Mouse (Mus musculus) CH12.LX (cell line): Measurements from ENCODE around the gene Rbks.

Experiments
- CTCF ChIP-seq, 2 experiments: IDR thresholded peaks in 1 of 2; conservative IDR thresholded peaks in 1 of 2; 2 replicates each; pipeline ENCODE4 v1.5.1; 2011 to 2012; ENCODE audit warnings: low read depth in 2 of 2, low read length in 2 of 2, improper control_type of control experiment in 1 of 2, inconsistent platforms in 1 of 2, mild to moderate bottlenecking in 1 of 2, moderate library complexity in 1 of 2
- ETS1 ChIP-seq: conservative IDR thresholded peaks from 2 replicates; pipeline ENCODE4 v1.6.1; 2012; ENCODE audit warnings: low read depth, mild to moderate bottlenecking, inconsistent platforms, low read length, improper control_type of control experiment, moderate library complexity
- NRF1 ChIP-seq: IDR thresholded peaks from 2 replicates; pipeline ENCODE4 v1.6.1; 2014; ENCODE audit warnings: low read depth, mild to moderate bottlenecking, inconsistent platforms, low read length, improper control_type of control experiment, moderate library complexity
- POLR2AphosphoS2 ChIP-seq: IDR thresholded peaks from 2 replicates; pipeline ENCODE4 v1.6.1; 2011; ENCODE audit warnings: low read depth, low read length, improper control_type of control experiment
- RAD21 ChIP-seq: IDR thresholded peaks from 2 replicates; pipeline ENCODE4 v1.6.1; 2011; ENCODE audit warnings: low read depth, mild to moderate bottlenecking, low read length, improper control_type of control experiment, moderate library complexity
- RCOR1 ChIP-seq: conservative IDR thresholded peaks from 2 replicates; pipeline ENCODE4 v1.6.1; 2012; ENCODE audit warnings: low read depth, mild to moderate bottlenecking, inconsistent platforms, low read length, improper control_type of control experiment
- TCF12 ChIP-seq: IDR thresholded peaks from 2 replicates; pipeline ENCODE4 v1.6.1; 2014; ENCODE audit warnings: low read depth, mild to moderate bottlenecking, inconsistent platforms, low read length, improper control_type of control experiment
- USF1 ChIP-seq: IDR thresholded peaks from 2 replicates; pipeline ENCODE4 v1.6.1; 2014; ENCODE audit warnings: low read depth, mild to moderate bottlenecking, inconsistent platforms, low read length, improper control_type of control experiment

DNA sequence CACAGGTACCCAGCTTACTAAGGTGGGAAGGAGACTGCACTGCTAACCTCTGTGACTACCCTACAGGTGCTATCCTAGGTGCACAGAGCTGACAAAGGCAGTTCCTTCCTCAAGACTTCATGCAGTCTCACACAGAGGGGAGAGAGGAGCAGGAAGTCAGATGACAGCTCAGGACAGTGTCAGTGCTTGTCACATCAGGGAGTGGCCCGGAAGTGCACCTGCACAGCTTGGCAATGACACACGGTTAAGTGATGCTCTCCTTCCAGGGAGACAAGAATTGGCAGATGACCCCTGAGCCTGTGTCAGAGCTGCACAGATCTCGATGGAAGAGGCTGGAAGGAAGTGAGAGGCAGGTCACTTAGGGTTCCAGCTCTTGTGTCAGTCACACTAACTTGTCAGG lies 115.5 kb downstream of the Rbks start:
- TF ChIP-seq CTCF (conservative IDR thresholded peaks at IDR 0.05 in 1 of 2, IDR thresholded peaks at IDR 0.05 in 1 of 2; ENCODE audit: low read depth in 2 of 2, low read length in 2 of 2): no peak
- TF ChIP-seq RCOR1: no peak
- TF ChIP-seq ETS1: no peak
- no peak for TF ChIP-seq RAD21
- TF ChIP-seq POLR2AphosphoS2: no peak
- no peak for TF ChIP-seq TCF12
- no peak for TF ChIP-seq USF1
- TF ChIP-seq NRF1: no peak
